Mouse (Mus musculus): ENCODE results near the gene Rnf2.
"Not testable (repeated sequence)": the region's sequence is repeated elsewhere in the genome, so short reads cannot be mapped to it uniquely, and the experiment has no call there.

Gene Rnf2

GRCm38 (mm10) chr1:151483568-151483967 lies 17.2 kb downstream of the Rnf2 start:
- no peak for DNase-seq

GRCm38 (mm10) chr1:151482497-151482896 lies 18.3 kb downstream of the Rnf2 start:
- DNase-seq, result no peak

- not testable (repeated sequence) for DNase-seq
These were observed 28.4 kb downstream of the Rnf2 start for GRCm38 (mm10) chr1:151472386-151472785.

- DNase-seq, result no peak
These were observed 29.3 kb downstream of the Rnf2 start for GRCm38 (mm10) chr1:151471429-151471828.

GRCm38 (mm10) chr1:151466571-151466970 lies 34.2 kb downstream of the Rnf2 start:
- no peak for DNase-seq

GRCm38 (mm10) chr1:151464914-151465313 lies 35.8 kb downstream of the Rnf2 start:
- no peak for DNase-seq

GRCm38 (mm10) chr1:151461265-151461664 lies 39.5 kb downstream of the Rnf2 start:
- DNase-seq, result no peak

- no peak for DNase-seq
These were observed 43.7 kb downstream of the Rnf2 start for GRCm38 (mm10) chr1:151457087-151457486.

- no peak for DNase-seq
These were observed 48.8 kb downstream of the Rnf2 start for GRCm38 (mm10) chr1:151451946-151452345.

GRCm38 (mm10) chr1:151450851-151451250 lies 49.9 kb downstream of the Rnf2 start:
- DNase-seq, result no peak

GRCm38 (mm10) chr1:151449866-151450265 lies 50.9 kb downstream of the Rnf2 start:
- peak; percentile 22 for DNase-seq

- DNase-seq, result no peak
These were observed 65.3 kb downstream of the Rnf2 start for GRCm38 (mm10) chr1:151435431-151435830.

- DNase-seq, result no peak
These were observed 71.4 kb downstream of the Rnf2 start for GRCm38 (mm10) chr1:151429316-151429715.

GRCm38 (mm10) chr1:151428263-151429221 lies 72.2 kb downstream of the Rnf2 start, which contains the start of the genes Swt1 and Trmt1l:
TSS of gene Swt1 (minus strand) at chr1:151428455.
TSS of gene Trmt1l (plus strand) at chr1:151428542.
- DNase-seq, result peak; percentile 99

GRCm38 (mm10) chr1:151427888-151428262 lies 72.9 kb downstream of the Rnf2 start:
- DNase-seq, result no peak

- DNase-seq, result no peak
These were observed 73.7 kb downstream of the Rnf2 start for GRCm38 (mm10) chr1:151426947-151427600.

- DNase-seq, result no peak
These were observed 78.6 kb downstream of the Rnf2 start for GRCm38 (mm10) chr1:151422178-151422577.

- DNase-seq, result no peak
These were observed 90.9 kb downstream of the Rnf2 start for GRCm38 (mm10) chr1:151409827-151410226.

Measured in cerebellum, adult 11-12 months (tissue).